In genomic region chr16:10415976-10416375, GRCm38 (mm10) we compare ENCODE assay signal across 9 mouse cellular contexts. TPM values are rescaled to one million over a fixed set of nuclear protein-coding genes. Genes with fewer than 3 reads are reported as not detected.
DNase-seq lines count a peak whose midpoint lies in the region; ATAC-seq and TF ChIP-seq lines count a peak whose summit lies in the region.
"Had no signal": no experiment of that assay in that cellular context is flagged by ENCODE, and none has a peak within 500 bp of the region (broad histone marks: within the 10 kb centered on the region; RNA-seq: fewer than 3 reads in every experiment).

No protein-coding gene starts in this region.

- 82% methylated on average over 6 of the region's 6 CpGs for WGBS in midbrain, postnatal 0 days
- 76% methylated on average over 6 of the region's 6 CpGs for WGBS in midbrain, embryonic 16.5 days
- whole genome bisulfite sequencing in lung, embryonic 14.5 days, result 78% methylated on average over 6 of the region's 6 CpGs

- peak; percentile 66 for TF ChIP-seq CTCF in midbrain, postnatal 0 days (IDR thresholded peaks at IDR 0.05)
- peak; percentile 80 for TF ChIP-seq CTCF in bone marrow macrophage, adult 2 months (IDR thresholded peaks at IDR 0.05; ENCODE audit: low read depth, low read length)
- TF ChIP-seq CTCF in lung, embryonic 14.5 days (IDR thresholded peaks at IDR 0.05; ENCODE audit: low read depth), result peak; percentile 51

- H3K9me3 ChIP-seq in midbrain, postnatal 0 days (ENCODE audit: low read length), result no peaks in the 10 kb centered on the region
- peaks cover 2% of the 10 kb centered on the region; the same call in 1 of the 2 replicates for H3K9me3 ChIP-seq in midbrain, embryonic 16.5 days (replicated peaks; ENCODE audit: control insufficient read depth, low read length, poor library complexity, severe bottlenecking)
- no peaks in the 10 kb centered on the region for H3K9me3 ChIP-seq in lung, embryonic 14.5 days (ENCODE audit: low read depth, low read length)
- H3K9me3 ChIP-seq: embryonic facial prominence, embryonic 15.5 days; limb, embryonic 13.5 days had no signal

- peak; percentile 8 for DNase-seq in midbrain, postnatal 0 days (ENCODE audit: low spot score)
- DNase-seq in lung, embryonic 14.5 days, result peak; percentile 27
- no peak for DNase-seq in ovary, postnatal 36 days (ENCODE audit: low spot score)

- no peak for TF ChIP-seq POLR2A in bone marrow macrophage, adult 2 months (IDR thresholded peaks at IDR 0.05; ENCODE audit: borderline replicate concordance, low read depth, low read length)

- no peak overlapping the region for H3K9ac ChIP-seq in midbrain, postnatal 0 days (replicated peaks; ENCODE audit: low read length, poor library complexity, severe bottlenecking)
- no peak overlapping the region for H3K9ac ChIP-seq in midbrain, embryonic 16.5 days (ENCODE audit: low read depth, low read length)
- H3K9ac ChIP-seq in lung, embryonic 14.5 days, result no peak overlapping the region
- H3K9ac ChIP-seq: embryonic facial prominence, embryonic 15.5 days; limb, embryonic 13.5 days had no signal

- no peaks in the 10 kb centered on the region for H3K27me3 ChIP-seq in midbrain, postnatal 0 days (ENCODE audit: insufficient read depth, low read length)
- H3K27me3 ChIP-seq in midbrain, embryonic 16.5 days (ENCODE audit: control insufficient read depth, insufficient read depth, low read depth, low read length), result no peaks in the 10 kb centered on the region
- no peaks in the 10 kb centered on the region for H3K27me3 ChIP-seq in lung, embryonic 14.5 days (ENCODE audit: insufficient read depth, low read length)
- H3K27me3 ChIP-seq: embryonic facial prominence, embryonic 15.5 days; limb, embryonic 13.5 days had no signal

- H3K36me3 ChIP-seq in midbrain, postnatal 0 days (ENCODE audit: insufficient read depth, low read length), result peaks cover 36% of the 10 kb centered on the region
- H3K36me3 ChIP-seq in midbrain, embryonic 16.5 days (ENCODE audit: control insufficient read depth, insufficient read depth, low read length), result peaks cover 10% of the 10 kb centered on the region
- peaks cover 68% of the 10 kb centered on the region for H3K36me3 ChIP-seq in lung, embryonic 14.5 days (ENCODE audit: insufficient read depth)

- H3K4me3 ChIP-seq in midbrain, postnatal 0 days (ENCODE audit: low read depth, low read length), result no peak overlapping the region
- no peak overlapping the region for H3K4me3 ChIP-seq in midbrain, embryonic 16.5 days (ENCODE audit: low read depth, low read length)
- no peak overlapping the region for H3K4me3 ChIP-seq in bone marrow macrophage, adult 2 months (ENCODE audit: insufficient read depth, low read length)
- no peak overlapping the region for H3K4me3 ChIP-seq in lung, embryonic 14.5 days (ENCODE audit: low read depth, low read length)
- H3K4me3 ChIP-seq: embryonic facial prominence, embryonic 15.5 days; limb, embryonic 13.5 days had no signal

- no peaks in the 10 kb centered on the region; the same call in 1 of the 2 replicates for H3K4me1 ChIP-seq in midbrain, postnatal 0 days (ENCODE audit: insufficient read depth, low read length)
- H3K4me1 ChIP-seq in midbrain, embryonic 16.5 days (ENCODE audit: control insufficient read depth, insufficient read depth, low read length), result peaks cover 13% of the 10 kb centered on the region
- peaks cover 34% of the 10 kb centered on the region for H3K4me1 ChIP-seq in bone marrow macrophage, adult 2 months (ENCODE audit: control insufficient read depth, insufficient read depth, low read length)
- H3K4me1 ChIP-seq in lung, embryonic 14.5 days (ENCODE audit: insufficient read depth), result no peaks in the 10 kb centered on the region; the same call in 1 of the 2 replicates

- H3K27ac ChIP-seq in midbrain, postnatal 0 days (ENCODE audit: low read depth, low read length), result no peak overlapping the region
- no peak overlapping the region for H3K27ac ChIP-seq in midbrain, embryonic 16.5 days (ENCODE audit: low read length)
- peak overlapping the region; percentile 47 for H3K27ac ChIP-seq in bone marrow macrophage, adult 2 months (ENCODE audit: insufficient read depth, low read depth, low read length)
- H3K27ac ChIP-seq in lung, embryonic 14.5 days (ENCODE audit: low read depth), result no peak overlapping the region
- H3K27ac ChIP-seq: embryonic facial prominence, embryonic 15.5 days; limb, embryonic 13.5 days had no signal

- ATAC-seq in midbrain, postnatal 0 days (ENCODE audit: low FRiP score), result no peak
- ATAC-seq in midbrain, embryonic 16.5 days, result no peak
- peak; percentile 42 for ATAC-seq in granulocyte monocyte progenitor cell, adult 5-6 weeks (replicated peaks; ENCODE audit: poor library complexity, severe bottlenecking)
- ATAC-seq in lung, embryonic 14.5 days (ENCODE audit: insufficient read depth), result no peak
- no peak for ATAC-seq in erythroid progenitor cell, adult 5-6 weeks (replicated peaks; ENCODE audit: low FRiP score, poor library complexity, severe bottlenecking)

- no peak overlapping the region for H3K4me2 ChIP-seq in midbrain, postnatal 0 days (ENCODE audit: low read depth, low read length, poor library complexity, severe bottlenecking)
- no peak overlapping the region for H3K4me2 ChIP-seq in midbrain, embryonic 16.5 days (ENCODE audit: low read length)
- H3K4me2 ChIP-seq in lung, embryonic 14.5 days, result no peak overlapping the region
- H3K4me2 ChIP-seq: embryonic facial prominence, embryonic 15.5 days; limb, embryonic 13.5 days had no signal

RNA-seq across cellular contexts. Expression of gene Nubp1, which starts 4.2 kb away (rescaled TPM):
- total RNA-seq in midbrain, postnatal 0 days (2014; rRNA removed), result 33.0 and 37.8 TPM in 2 replicates
- polyA plus RNA-seq in midbrain, postnatal 0 days (2015; fragmentation: Nextera tagmentation; extraction: Ambion mirVana), result 36.1 and 40.3 TPM in 2 replicates
- polyA plus RNA-seq in midbrain, embryonic 16.5 days (2015; fragmentation: Nextera tagmentation; extraction: Ambion mirVana), result 43.6 and 45.3 TPM in 2 replicates
- 21.4 and 27.9 TPM in 2 replicates for polyA plus RNA-seq in bone marrow macrophage, adult 2 months (2012; ENCODE audit: insufficient read depth, insufficient read length, missing spikeins)
- total RNA-seq in granulocyte monocyte progenitor cell, adult 5-6 weeks (2014; fragmentation: Nextera tagmentation), result 45.9 and 48.0 TPM in 2 replicates
- 41.9 and 58.3 TPM in 2 replicates for total RNA-seq in granulocyte monocyte progenitor cell, adult 5-6 weeks (2017)
- polyA plus RNA-seq in lung, embryonic 14.5 days (2014; fragmentation: Nextera tagmentation; extraction: Ambion mirVana), result 82.8 and 83.6 TPM in 2 replicates
- total RNA-seq in erythroid progenitor cell, adult 5-6 weeks (2015; ENCODE audit: low replicate concordance), result 12.6 and 21.4 TPM in 2 replicates
- total RNA-seq in erythroid progenitor cell, adult 5-6 weeks (2017; ENCODE audit: low replicate concordance), result 11.4 and 20.5 TPM in 2 replicates

RNA-seq across cellular contexts. Expression of gene Tekt5, which starts 20.7 kb away (rescaled TPM):
- 9.4 and 11.2 TPM in 2 replicates for total RNA-seq in midbrain, postnatal 0 days (2014; rRNA removed)
- polyA plus RNA-seq in midbrain, postnatal 0 days (2015; fragmentation: Nextera tagmentation; extraction: Ambion mirVana), result 29.3 and 33.7 TPM in 2 replicates
- polyA plus RNA-seq in midbrain, embryonic 16.5 days (2015; fragmentation: Nextera tagmentation; extraction: Ambion mirVana), result 12.9 and 18.3 TPM in 2 replicates
- polyA plus RNA-seq in bone marrow macrophage, adult 2 months (2012; ENCODE audit: insufficient read depth, insufficient read length, missing spikeins), result not detected in 2 replicates
- 0.49 TPM in 1 of 2 replicates, not detected in the other for total RNA-seq in granulocyte monocyte progenitor cell, adult 5-6 weeks (2014; fragmentation: Nextera tagmentation)
- not detected in 2 replicates for total RNA-seq in granulocyte monocyte progenitor cell, adult 5-6 weeks (2017)
- polyA plus RNA-seq in lung, embryonic 14.5 days (2014; fragmentation: Nextera tagmentation; extraction: Ambion mirVana), result 0.67 and 1.2 TPM in 2 replicates
- total RNA-seq in erythroid progenitor cell, adult 5-6 weeks (2015; ENCODE audit: low replicate concordance), result 0.84 TPM in 1 of 2 replicates, not detected in the other
- total RNA-seq in erythroid progenitor cell, adult 5-6 weeks (2017; ENCODE audit: low replicate concordance), result not detected in 2 replicates

RNA-seq across cellular contexts. Expression of gene Tvp23a, which starts 31.2 kb away (rescaled TPM):
- 77.6 and 82.0 TPM in 2 replicates for total RNA-seq in midbrain, postnatal 0 days (2014; rRNA removed)
- 44.1 and 46.8 TPM in 2 replicates for polyA plus RNA-seq in midbrain, postnatal 0 days (2015; fragmentation: Nextera tagmentation; extraction: Ambion mirVana)
- polyA plus RNA-seq in midbrain, embryonic 16.5 days (2015; fragmentation: Nextera tagmentation; extraction: Ambion mirVana), result 54.2 and 54.7 TPM in 2 replicates
- not detected in 2 replicates for polyA plus RNA-seq in bone marrow macrophage, adult 2 months (2012; ENCODE audit: insufficient read depth, insufficient read length, missing spikeins)
- total RNA-seq in granulocyte monocyte progenitor cell, adult 5-6 weeks (2014; fragmentation: Nextera tagmentation), result not detected in 2 replicates
- not detected in 2 replicates for total RNA-seq in granulocyte monocyte progenitor cell, adult 5-6 weeks (2017)
- 11.0 and 11.4 TPM in 2 replicates for polyA plus RNA-seq in lung, embryonic 14.5 days (2014; fragmentation: Nextera tagmentation; extraction: Ambion mirVana)
- not detected in 2 replicates for total RNA-seq in erythroid progenitor cell, adult 5-6 weeks (2015; ENCODE audit: low replicate concordance)
- not detected in 2 replicates for total RNA-seq in erythroid progenitor cell, adult 5-6 weeks (2017; ENCODE audit: low replicate concordance)
